Mouse (Mus musculus): Measurements from ENCODE around the gene Prkaca. TPM values are rescaled to one million over a fixed set of nuclear protein-coding genes. Genes with fewer than 3 reads are reported as not detected.
A peak's percentile ranks its signal among the peaks of the same experiment; 100 is the strongest.

Gene Prkaca
- total RNA-seq, 1 experiment from 2014 or later, result 27.6 TPM

- peak; percentile 21 to 39; a peak in 3 of 4 replicates for ATAC-seq (replicated peaks in 1 of 2; ENCODE audit: insufficient read depth in 1 of 2, low FRiP score in 2 of 2, low TSS enrichment in 1 of 2, low read depth in 1 of 2, poor library complexity in 2 of 2, severe bottlenecking in 2 of 2)
Observed at GRCm38 (mm10) chr8:84011705-84012498, 39.1 kb downstream of the Prkaca start, which contains the start of gene 2210011C24Rik. Gene 2210011C24Rik, minus strand, starts transcription at chr8:84012171.

GRCm38 (mm10) chr8:84012499-84013165, 39.8 kb downstream of the Prkaca start:
- ATAC-seq (replicated peaks in 1 of 2; ENCODE audit: insufficient read depth in 1 of 2, low FRiP score in 2 of 2, low TSS enrichment in 1 of 2, low read depth in 1 of 2, poor library complexity in 2 of 2, severe bottlenecking in 2 of 2), result no peak

- no peak for ATAC-seq (replicated peaks in 1 of 2; ENCODE audit: insufficient read depth in 1 of 2, low FRiP score in 2 of 2, low TSS enrichment in 1 of 2, low read depth in 1 of 2, poor library complexity in 2 of 2, severe bottlenecking in 2 of 2)
Observed at GRCm38 (mm10) chr8:84015833-84016232, 43.0 kb downstream of the Prkaca start.

DNA sequence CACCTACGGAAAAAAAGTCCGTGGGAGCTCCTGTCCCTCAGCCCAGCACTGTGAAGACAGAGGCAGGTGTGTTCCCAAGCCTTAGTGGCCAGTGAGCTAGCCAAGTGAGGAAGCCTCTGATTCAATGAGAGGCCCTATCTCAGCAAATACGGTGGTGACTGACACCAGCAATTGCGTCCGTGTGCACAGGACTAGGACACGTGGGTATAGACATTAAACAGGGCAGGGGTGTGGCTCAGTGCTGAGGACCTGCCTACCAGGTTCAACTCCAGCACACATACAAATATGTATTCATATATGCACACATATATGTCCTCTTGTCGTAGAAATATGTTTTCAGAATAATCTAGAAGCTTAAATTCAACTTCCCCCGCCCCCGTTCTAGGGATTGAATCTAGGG, 46.9 kb downstream of the Prkaca start:
- ATAC-seq (replicated peaks in 1 of 2; ENCODE audit: insufficient read depth in 1 of 2, low FRiP score in 2 of 2, low TSS enrichment in 1 of 2, low read depth in 1 of 2, poor library complexity in 2 of 2, severe bottlenecking in 2 of 2), result no peak

- ATAC-seq (replicated peaks in 1 of 2; ENCODE audit: insufficient read depth in 1 of 2, low FRiP score in 2 of 2, low TSS enrichment in 1 of 2, low read depth in 1 of 2, poor library complexity in 2 of 2, severe bottlenecking in 2 of 2), result no peak
Observed at GRCm38 (mm10) chr8:84021096-84021495, 48.3 kb downstream of the Prkaca start, which contains the start of gene Palm3. Gene Palm3, plus strand, starts transcription at chr8:84021471.

GRCm38 (mm10) chr8:84021569-84021968, 48.8 kb downstream of the Prkaca start:
- ATAC-seq (replicated peaks in 1 of 2; ENCODE audit: insufficient read depth in 1 of 2, low FRiP score in 2 of 2, low TSS enrichment in 1 of 2, low read depth in 1 of 2, poor library complexity in 2 of 2, severe bottlenecking in 2 of 2), result no peak

- ATAC-seq (replicated peaks in 1 of 2; ENCODE audit: insufficient read depth in 1 of 2, low FRiP score in 2 of 2, low TSS enrichment in 1 of 2, low read depth in 1 of 2, poor library complexity in 2 of 2, severe bottlenecking in 2 of 2), result no peak
Observed at GRCm38 (mm10) chr8:84023085-84023484, 50.3 kb downstream of the Prkaca start.

GRCm38 (mm10) chr8:84023631-84024030, 50.8 kb downstream of the Prkaca start:
- ATAC-seq (replicated peaks in 1 of 2; ENCODE audit: insufficient read depth in 1 of 2, low FRiP score in 2 of 2, low TSS enrichment in 1 of 2, low read depth in 1 of 2, poor library complexity in 2 of 2, severe bottlenecking in 2 of 2), result no peak

- ATAC-seq (replicated peaks in 1 of 2; ENCODE audit: insufficient read depth in 1 of 2, low FRiP score in 2 of 2, low TSS enrichment in 1 of 2, low read depth in 1 of 2, poor library complexity in 2 of 2, severe bottlenecking in 2 of 2), result 0 out of 4 replicates have a peak, but pooled peaks of 1 of the 2 experiments have one; percentile 37
Observed at GRCm38 (mm10) chr8:84024171-84024570, 51.4 kb downstream of the Prkaca start.

DNA sequence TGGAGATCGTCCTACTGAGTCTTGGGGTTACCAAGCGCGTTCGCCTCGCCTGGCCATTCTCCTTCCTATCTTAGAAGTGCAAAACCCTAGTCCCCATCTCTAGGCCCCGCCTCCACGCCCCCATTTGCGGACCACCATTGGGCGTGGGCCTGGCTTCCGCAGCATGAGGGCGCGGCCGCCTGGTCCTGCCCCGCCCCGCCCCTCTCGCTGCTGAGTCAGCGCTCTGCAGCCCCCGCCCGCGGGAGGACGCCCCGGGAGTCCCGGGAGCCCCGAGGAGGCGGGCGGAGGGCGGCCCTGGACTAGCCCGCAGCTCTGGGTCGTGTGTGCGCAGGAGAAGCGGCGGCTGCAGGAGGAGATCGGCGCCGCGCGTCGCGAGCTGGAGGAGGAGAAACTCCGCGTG, 53.1 kb downstream of the Prkaca start:
- peak; percentile 28 to 44; a peak in 3 of 4 replicates for ATAC-seq (replicated peaks in 1 of 2; ENCODE audit: insufficient read depth in 1 of 2, low FRiP score in 2 of 2, low TSS enrichment in 1 of 2, low read depth in 1 of 2, poor library complexity in 2 of 2, severe bottlenecking in 2 of 2)

- peak; percentile 29 to 54; a peak in 3 of 4 replicates for ATAC-seq (replicated peaks in 1 of 2; ENCODE audit: insufficient read depth in 1 of 2, low FRiP score in 2 of 2, low TSS enrichment in 1 of 2, low read depth in 1 of 2, poor library complexity in 2 of 2, severe bottlenecking in 2 of 2)
Observed at GRCm38 (mm10) chr8:84027449-84027848, 54.7 kb downstream of the Prkaca start.

DNA sequence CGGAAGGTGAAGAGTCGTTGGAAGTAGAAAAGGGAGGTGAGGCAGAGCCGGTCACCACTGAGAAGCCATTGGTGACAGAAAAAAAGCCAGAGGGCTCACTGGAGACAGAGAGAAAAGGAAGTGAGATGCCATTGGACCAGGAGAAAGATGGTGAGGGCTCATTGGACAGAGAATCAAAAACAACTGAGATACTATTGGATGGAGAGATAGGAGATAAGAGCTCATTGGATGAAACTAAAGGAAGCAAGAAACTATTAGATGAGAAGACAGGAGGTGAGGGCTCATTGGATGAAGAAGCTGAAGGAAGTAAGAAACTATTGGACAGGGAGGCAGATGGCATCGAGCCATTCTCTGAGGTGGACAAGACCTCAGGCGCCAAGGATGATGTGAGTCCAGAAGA, 56.5 kb downstream of the Prkaca start:
- ATAC-seq (replicated peaks in 1 of 2; ENCODE audit: insufficient read depth in 1 of 2, low FRiP score in 2 of 2, low TSS enrichment in 1 of 2, low read depth in 1 of 2, poor library complexity in 2 of 2, severe bottlenecking in 2 of 2), result no peak

- ATAC-seq (replicated peaks in 1 of 2; ENCODE audit: insufficient read depth in 1 of 2, low FRiP score in 2 of 2, low TSS enrichment in 1 of 2, low read depth in 1 of 2, poor library complexity in 2 of 2, severe bottlenecking in 2 of 2), result no peak
Observed at GRCm38 (mm10) chr8:84032777-84033176, 60.0 kb downstream of the Prkaca start.

GRCm38 (mm10) chr8:84038015-84038414, 65.2 kb downstream of the Prkaca start:
- ATAC-seq (replicated peaks in 1 of 2; ENCODE audit: insufficient read depth in 1 of 2, low FRiP score in 2 of 2, low TSS enrichment in 1 of 2, low read depth in 1 of 2, poor library complexity in 2 of 2, severe bottlenecking in 2 of 2), result no peak

DNA sequence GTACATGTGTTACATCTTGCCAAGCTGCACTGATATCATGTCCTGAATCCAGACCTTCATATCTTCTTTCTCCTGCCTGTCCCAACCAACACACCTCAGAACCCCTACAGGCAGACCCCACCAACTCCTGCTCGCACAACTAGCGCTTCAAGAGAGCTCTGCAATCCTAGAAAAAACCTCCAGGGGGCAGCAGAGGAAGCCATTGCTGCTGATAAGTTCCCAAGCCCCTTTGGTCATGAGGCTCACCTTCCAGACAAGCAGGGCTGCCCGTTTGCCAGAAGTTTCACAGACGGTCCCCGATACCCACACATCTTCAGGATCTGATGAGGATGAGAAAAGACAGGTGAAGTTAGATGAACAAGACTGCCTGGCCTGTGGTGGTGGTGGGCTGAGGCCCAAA, 66.3 kb downstream of the Prkaca start:
- peak; percentile 47 to 56; a peak in 3 of 4 replicates for ATAC-seq (replicated peaks in 1 of 2; ENCODE audit: insufficient read depth in 1 of 2, low FRiP score in 2 of 2, low TSS enrichment in 1 of 2, low read depth in 1 of 2, poor library complexity in 2 of 2, severe bottlenecking in 2 of 2)

GRCm38 (mm10) chr8:84042066-84042947, 69.5 kb downstream of the Prkaca start, which contains the start of gene Il27ra:
Gene Il27ra, minus strand, starts transcription at chr8:84042589.
- peak; percentile 67 to 71 for ATAC-seq (replicated peaks in 1 of 2; ENCODE audit: insufficient read depth in 1 of 2, low FRiP score in 2 of 2, low TSS enrichment in 1 of 2, low read depth in 1 of 2, poor library complexity in 2 of 2, severe bottlenecking in 2 of 2)

- 0 out of 4 replicates have a peak, but pooled peaks of 1 of the 2 experiments have one; percentile 5 for ATAC-seq (replicated peaks in 1 of 2; ENCODE audit: insufficient read depth in 1 of 2, low FRiP score in 2 of 2, low TSS enrichment in 1 of 2, low read depth in 1 of 2, poor library complexity in 2 of 2, severe bottlenecking in 2 of 2)
Observed at GRCm38 (mm10) chr8:84042948-84043342, 70.2 kb downstream of the Prkaca start.
